Mouse (Mus musculus) small intestine, adult 2 months (tissue): ENCODE data around the gene Mybphl. TPM values are rescaled to one million over a fixed set of nuclear protein-coding genes. Genes with fewer than 3 reads are reported as not detected.

ENCODE experiments used
- H3K27ac ChIP-seq: fragments of 200-500 bp; 2 replicates; pipeline ENCODE4 v1.5.1; 2012; ENCODE audit warnings: low read depth, low read length, control low read depth, inconsistent platforms; ENCODE audit not compliant: insufficient read depth
- H3K27me3 ChIP-seq: fragments of 200-500 bp; 2 replicates; pipeline ENCODE4 v1.6.1; 2012; ENCODE audit warnings: mild to moderate bottlenecking, moderate library complexity, low read length, inconsistent platforms; ENCODE audit not compliant: control insufficient read depth, insufficient read depth
- H3K36me3 ChIP-seq: fragments of 200-500 bp; 2 replicates; pipeline ENCODE4 v1.6.1; 2012; ENCODE audit warnings: mild to moderate bottlenecking, low read length, control low read depth, inconsistent platforms; ENCODE audit not compliant: control insufficient read depth, insufficient read depth
- H3K4me1 ChIP-seq: fragments of 200-500 bp; 2 replicates; pipeline ENCODE4 v1.6.1; 2012; ENCODE audit warnings: low read length, inconsistent platforms, mixed read lengths; ENCODE audit not compliant: control insufficient read depth, insufficient read depth, insufficient read length
- H3K4me3 ChIP-seq: fragments of 200-500 bp; 2 replicates; pipeline ENCODE4 v1.5.1; 2012; ENCODE audit warnings: low read depth, mild to moderate bottlenecking, control low read depth, inconsistent platforms, low read length, moderate library complexity
- CTCF ChIP-seq: fragments of 200-500 bp; IDR thresholded peaks from 2 replicates; pipeline ENCODE4 v1.5.1; 2012; ENCODE audit warnings: low read depth, mild to moderate bottlenecking, control low read depth, inconsistent platforms, low read length, moderate library complexity, mixed read lengths; ENCODE audit not compliant: insufficient replicate concordance, insufficient read length; ENCODE audit errors: extremely low read depth
- POLR2A ChIP-seq: fragments of 200-500 bp; IDR thresholded peaks from 2 replicates; pipeline ENCODE4 v1.6.1; 2012; ENCODE audit warnings: low read depth, mild to moderate bottlenecking, control low read depth, inconsistent platforms, low read length, moderate library complexity
- WGBS: fragments of 180-500 bp; shearing (Covaris S2); methylation state at CpG from one replicate; pipeline ENCODE4 v1.1.7; 2018; 5-methylcytosine and 5-hydroxymethylcytosine counted together
- polyA plus RNA-seq: library from polyadenylated mRNA; depleted of rRNA; stranded (reverse); fragments of >200 nt; gene quantifications from 2 replicates; pipeline ENCODE4 v1.2.3, GENCODE M21; 2012; rRNA removed

Mybphl gene
- not detected in 2 replicates for polyA plus RNA-seq

GRCm38 (mm10) chr3:108364270-108364995, at the start of gene Mybphl:
Gene Mybphl, plus strand, starts transcription at chr3:108364911.
- peaks cover 8% of the 10 kb centered on the region for H3K4me1 ChIP-seq
- no peak within 1 kb of the TSS for H3K27ac ChIP-seq

GRCm38 (mm10) chr3:108318517-108318916, 46.2 kb upstream of the Mybphl start:
- TF ChIP-seq POLR2A (no peak), CTCF (no peak)
- Histone ChIP-seq H3K27ac (no peak overlapping the region), H3K4me1 (peaks cover 3% of the 10 kb centered on the region; the same call in 1 of the 2 replicates), H3K4me3 (no peak overlapping the region), H3K36me3 (no peaks in the 10 kb centered on the region), H3K27me3 (no peaks in the 10 kb centered on the region)
- WGBS = 65% methylated on average over 2 of the region's 2 CpGs

More at GRCm38 (mm10) chr3:108364270-108364995, at the start of gene Mybphl:
- WGBS = 60% methylated on average over 9 of the region's 9 CpGs
- no peak within 1 kb of the TSS for H3K4me3 ChIP-seq
- no peaks in the 10 kb centered on the region for H3K27me3 ChIP-seq
- no peak for TF ChIP-seq CTCF
- TF ChIP-seq POLR2A = no peak
- H3K36me3 ChIP-seq = no peaks in the 10 kb centered on the region

- Histone ChIP-seq H3K27ac (no peak overlapping the region), H3K4me1 (no peaks in the 10 kb centered on the region), H3K4me3 (no peak overlapping the region), H3K27me3 (no peaks in the 10 kb centered on the region), H3K36me3 (peaks cover 8% of the 10 kb centered on the region)
- TF ChIP-seq CTCF (no peak), POLR2A (no peak)
- 79% methylated on average over 4 of the region's 4 CpGs for WGBS
Observed at GRCm38 (mm10) chr3:108321671-108322070, 43.0 kb upstream of the Mybphl start.

- Histone ChIP-seq H3K4me3 (no peak overlapping the region), H3K27me3 (no peaks in the 10 kb centered on the region), H3K4me1 (no peaks in the 10 kb centered on the region), H3K36me3 (peaks cover 8% of the 10 kb centered on the region), H3K27ac (no peak overlapping the region)
- TF ChIP-seq CTCF = no peak
- 86% methylated on average over 4 of the region's 4 CpGs for WGBS
Observed at GRCm38 (mm10) chr3:108322136-108322535, 42.6 kb upstream of the Mybphl start.

GRCm38 (mm10) chr3:108322962-108323361, 41.7 kb upstream of the Mybphl start:
- Histone ChIP-seq H3K4me1 (no peaks in the 10 kb centered on the region), H3K36me3 (peaks cover 8% of the 10 kb centered on the region), H3K4me3 (no peak overlapping the region), H3K27me3 (no peaks in the 10 kb centered on the region), H3K27ac (no peak overlapping the region)
- WGBS = 97% methylated on average over 3 of the region's 3 CpGs
- TF ChIP-seq POLR2A (no peak), CTCF (no peak)

GRCm38 (mm10) chr3:108324837-108325236, 39.9 kb upstream of the Mybphl start:
- Histone ChIP-seq H3K4me3 (no peak overlapping the region), H3K27me3 (no peaks in the 10 kb centered on the region), H3K36me3 (peaks cover 13% of the 10 kb centered on the region), H3K4me1 (peaks cover 2% of the 10 kb centered on the region; the same call in 1 of the 2 replicates), H3K27ac (no peak overlapping the region)
- 84% methylated on average over 4 of the region's 4 CpGs for whole genome bisulfite sequencing
- TF ChIP-seq CTCF = no peak
- TF ChIP-seq POLR2A = no peak

GRCm38 (mm10) chr3:108325521-108325920, 39.2 kb upstream of the Mybphl start:
- H3K4me1 ChIP-seq = peaks cover 2% of the 10 kb centered on the region; the same call in 1 of the 2 replicates
- peaks cover 15% of the 10 kb centered on the region for H3K36me3 ChIP-seq
- TF ChIP-seq POLR2A (no peak), CTCF (no peak)
- H3K4me3 ChIP-seq = no peak overlapping the region
- WGBS = 86% methylated on average over 9 of the region's 9 CpGs
- H3K27ac ChIP-seq = no peak overlapping the region
- no peaks in the 10 kb centered on the region for H3K27me3 ChIP-seq
